Comparison of ENCODE assay signal across 16 mouse cellular contexts in genomic region chr10:117928998-117929397, GRCm38 (mm10).
A peak's percentile ranks its signal among the peaks of the same experiment; 100 is the strongest.
DNase-seq lines count a peak whose midpoint lies in the region; ATAC-seq lines count a peak whose summit lies in the region.
"Had no signal": no experiment of that assay in that cellular context is flagged by ENCODE, and none has a peak within 500 bp of the region (broad histone marks: within the 10 kb centered on the region; RNA-seq: fewer than 3 reads in every experiment).

No protein-coding gene starts in this region.

- no peak overlapping the region for H3K9ac ChIP-seq in liver, embryonic 12.5 days
- H3K9ac ChIP-seq in liver, embryonic 11.5 days (ENCODE audit: low read depth, low read length) = no peak overlapping the region
- H3K9ac ChIP-seq: embryonic facial prominence, embryonic 12.5 days; forebrain, embryonic 15.5 days; heart, embryonic 12.5 days; hindbrain, embryonic 15.5 days had no signal

- H3K4me1 ChIP-seq in liver, embryonic 12.5 days = peaks cover 39% of the 10 kb centered on the region
- H3K4me1 ChIP-seq in liver, embryonic 11.5 days (replicated peaks; ENCODE audit: control insufficient read depth, insufficient read depth, low read length) = peaks cover 6% of the 10 kb centered on the region
- H3K4me1 ChIP-seq: embryonic facial prominence, embryonic 12.5 days; forebrain, embryonic 15.5 days; heart, embryonic 12.5 days; hindbrain, embryonic 15.5 days had no signal

- no peak overlapping the region for H3K4me2 ChIP-seq in liver, embryonic 12.5 days
- H3K4me2 ChIP-seq in liver, embryonic 11.5 days = 0 out of 2 replicates have a peak overlapping the region, but pooled peaks have one; percentile 5
- H3K4me2 ChIP-seq: embryonic facial prominence, embryonic 12.5 days; forebrain, embryonic 15.5 days; heart, embryonic 12.5 days; hindbrain, embryonic 15.5 days had no signal

- no peak overlapping the region for H3K27ac ChIP-seq in liver, embryonic 12.5 days
- H3K27ac ChIP-seq in liver, embryonic 11.5 days (ENCODE audit: low read depth, low read length) = no peak overlapping the region
- H3K27ac ChIP-seq: embryonic facial prominence, embryonic 12.5 days; forebrain, embryonic 15.5 days; heart, adult 2 months; hindbrain, embryonic 15.5 days had no signal

- DNase-seq in liver = peak; percentile 26
- DNase-seq in c-Kit-positive CD71-positive TER-119-positive erythroid progenitor cells, embryonic 14.5 days (ENCODE audit: low spot score) = peak; percentile 57
- no peak for DNase-seq in liver, embryonic 11.5 days (ENCODE audit: low spot score)
- DNase-seq in yolk sac, embryonic 10.5 days (ENCODE audit: low spot score) = no peak
- DNase-seq in ovary, postnatal 36 days (ENCODE audit: low spot score) = no peak
- no peak for DNase-seq in adrenal gland, adult (ENCODE audit: inconsistent age in 2 of 2, low spot score in 1 of 2)
- DNase-seq: adrenal gland, postnatal 14 days; cerebellum, adult 18-20 months; cerebellum, adult 9-11 months; gastrocnemius, postnatal 10 days; heart, adult 2 months had no signal

- no peaks in the 10 kb centered on the region for H3K27me3 ChIP-seq in liver, embryonic 12.5 days (replicated peaks)
- no peaks in the 10 kb centered on the region for H3K27me3 ChIP-seq in liver, embryonic 11.5 days (replicated peaks; ENCODE audit: control insufficient read depth, insufficient read depth, low read length)
- H3K27me3 ChIP-seq: embryonic facial prominence, embryonic 12.5 days; forebrain, embryonic 15.5 days; heart, embryonic 12.5 days; hindbrain, embryonic 15.5 days had no signal

- H3K36me3 ChIP-seq in liver, embryonic 12.5 days = no peaks in the 10 kb centered on the region
- H3K36me3 ChIP-seq in liver, embryonic 11.5 days (ENCODE audit: control insufficient read depth, insufficient read depth, low read length) = no peaks in the 10 kb centered on the region
- H3K36me3 ChIP-seq: embryonic facial prominence, embryonic 12.5 days; forebrain, embryonic 15.5 days; heart, embryonic 12.5 days; hindbrain, embryonic 15.5 days had no signal

- 7% methylated on average over 5 of the region's 5 CpGs for WGBS in liver, embryonic 12.5 days (ENCODE audit: insufficient replicate concordance)
- 30% methylated on average over 5 of the region's 5 CpGs for WGBS in liver, embryonic 11.5 days

- no peaks in the 10 kb centered on the region for H3K9me3 ChIP-seq in liver, embryonic 12.5 days (replicated peaks)
- no peaks in the 10 kb centered on the region for H3K9me3 ChIP-seq in liver, embryonic 11.5 days (ENCODE audit: control insufficient read depth, low read length)
- H3K9me3 ChIP-seq: embryonic facial prominence, embryonic 12.5 days; forebrain, embryonic 15.5 days; heart, embryonic 12.5 days; hindbrain, embryonic 15.5 days had no signal

- no peak overlapping the region for H3K4me3 ChIP-seq in liver, embryonic 12.5 days
- H3K4me3 ChIP-seq in liver, embryonic 11.5 days (ENCODE audit: low read depth, low read length) = no peak overlapping the region
- H3K4me3 ChIP-seq: embryonic facial prominence, embryonic 12.5 days; forebrain, embryonic 15.5 days; heart, adult 2 months; heart, embryonic 12.5 days; hindbrain, embryonic 15.5 days had no signal

- no peak for ATAC-seq in liver, embryonic 12.5 days
- peak; percentile 54; the same call in 1 of the 2 replicates for ATAC-seq in liver, embryonic 11.5 days (replicated peaks; ENCODE audit: low FRiP score)
- ATAC-seq: forebrain, embryonic 15.5 days had no signal

Comparison
In these comparisons a context has a peak if more than half of its experiments do, and no peak if none do; other contexts are left out.
1. DNase-seq: peak in liver (single experiment) and c-Kit-positive CD71-positive TER-119-positive erythroid progenitor cells, embryonic 14.5 days (single experiment); none in liver, embryonic 11.5 days (single experiment), yolk sac, embryonic 10.5 days (single experiment), ovary, postnatal 36 days (single experiment) and adrenal gland, adult (0 of 2).